Mouse (Mus musculus) cerebellum, adult 11-12 months (tissue): Measurements from ENCODE around the gene Dnajb1.
"Not testable (repeated sequence)": the region's sequence is repeated elsewhere in the genome, so short reads cannot be mapped to it uniquely, and the experiment has no call there.

ENCODE experiments used
- DNase-seq: peaks from one replicate; pipeline ENCODE4 v3.0.0; 2022

Dnajb1 gene

GRCm38 (mm10) chr8:83578131-83579055 is 29.6 kb upstream of the Dnajb1 start:
- DNase-seq, result peak; percentile 13

- peak; percentile 4 for DNase-seq
Observed at GRCm38 (mm10) chr8:83579676-83580075, 28.3 kb upstream of the Dnajb1 start.

DNA sequence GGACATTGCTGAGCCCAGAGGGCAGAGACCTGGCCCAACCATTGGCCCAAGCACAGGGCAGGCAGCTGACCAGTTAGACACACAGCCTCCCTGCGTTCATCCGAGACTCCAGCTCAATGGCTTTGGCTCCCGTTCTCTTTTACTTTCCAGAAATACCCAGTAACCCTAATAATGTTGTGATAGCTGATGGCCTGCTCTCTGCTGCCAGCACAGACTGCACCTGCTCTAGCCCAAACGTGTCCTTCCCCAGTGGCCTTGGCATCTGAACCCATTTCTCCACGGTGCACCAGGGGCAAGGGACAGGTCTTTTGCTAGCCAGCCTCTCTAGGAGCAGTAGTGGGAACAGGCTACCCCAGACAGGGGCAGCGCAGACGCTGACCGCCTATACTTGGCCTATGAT is 27.2 kb upstream of the Dnajb1 start:
- peak; percentile 34 for DNase-seq

DNA sequence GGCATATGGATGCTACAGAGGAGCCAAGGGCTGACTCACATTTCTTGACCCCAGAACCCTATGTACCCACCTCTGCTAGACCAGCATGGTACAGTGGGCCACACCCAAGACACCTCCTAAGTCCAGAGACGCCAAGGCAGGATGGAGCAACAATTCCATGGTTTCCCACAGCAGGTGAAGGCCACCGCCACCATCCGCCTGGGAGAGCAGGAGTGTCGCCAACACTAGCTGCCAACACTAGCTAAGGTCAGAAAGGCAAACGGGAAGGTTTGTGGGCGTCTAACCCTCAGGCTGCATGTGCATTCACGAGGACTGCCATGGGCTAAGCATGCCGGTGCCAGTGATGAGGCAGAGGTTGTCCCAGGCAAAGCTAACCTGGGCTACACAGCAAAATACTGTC is 25.8 kb upstream of the Dnajb1 start:
- peak; percentile 44 for DNase-seq

DNA sequence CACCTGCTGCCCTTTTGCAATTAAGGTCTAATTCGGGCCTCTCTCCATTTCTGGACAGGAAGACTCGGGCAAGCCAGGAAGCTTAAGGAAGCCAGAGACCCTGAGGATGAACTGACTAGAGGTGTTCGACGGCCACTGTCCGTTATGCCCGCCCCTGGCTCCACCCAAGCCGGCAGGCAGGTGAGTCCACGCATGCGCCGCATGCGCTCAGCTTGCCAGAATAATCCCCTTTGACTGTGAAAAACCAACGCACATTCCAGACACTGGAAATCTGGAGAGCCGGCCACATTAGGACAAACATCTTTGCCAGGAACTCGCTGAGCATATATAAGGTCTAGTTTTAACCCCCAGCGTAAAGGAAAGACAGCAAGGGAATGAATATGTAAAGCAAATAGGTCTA is 24.8 kb upstream of the Dnajb1 start:
- DNase-seq, result no peak

DNA sequence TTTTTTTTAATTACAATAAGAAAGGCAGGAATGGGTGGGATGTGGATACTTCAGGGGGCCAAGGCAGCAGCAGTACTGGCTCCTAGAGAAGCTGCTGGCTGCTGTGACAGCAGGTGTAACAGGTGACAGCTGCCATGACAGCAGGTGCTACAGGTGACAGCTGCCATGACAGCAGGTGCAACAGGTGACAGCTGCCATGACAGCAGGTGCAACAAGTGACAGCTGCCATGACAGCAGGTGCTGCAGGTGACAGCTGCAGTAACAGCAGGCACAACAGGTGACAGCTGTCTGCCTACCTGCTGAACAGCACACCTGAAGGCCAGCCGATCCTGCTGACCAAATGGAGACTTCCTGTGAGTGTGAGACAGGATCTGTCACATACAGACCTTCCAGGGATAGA is 23.2 kb upstream of the Dnajb1 start:
- peak; percentile 55 for DNase-seq

GRCm38 (mm10) chr8:83585333-83585732 is 22.7 kb upstream of the Dnajb1 start:
- DNase-seq, result peak; percentile 72

- DNase-seq, result no peak
Observed at GRCm38 (mm10) chr8:83587644-83588043, 20.3 kb upstream of the Dnajb1 start.

GRCm38 (mm10) chr8:83588886-83589285 is 19.1 kb upstream of the Dnajb1 start:
- DNase-seq, result no peak

- DNase-seq, result no peak
Observed at GRCm38 (mm10) chr8:83590488-83591023, 17.4 kb upstream of the Dnajb1 start.

DNA sequence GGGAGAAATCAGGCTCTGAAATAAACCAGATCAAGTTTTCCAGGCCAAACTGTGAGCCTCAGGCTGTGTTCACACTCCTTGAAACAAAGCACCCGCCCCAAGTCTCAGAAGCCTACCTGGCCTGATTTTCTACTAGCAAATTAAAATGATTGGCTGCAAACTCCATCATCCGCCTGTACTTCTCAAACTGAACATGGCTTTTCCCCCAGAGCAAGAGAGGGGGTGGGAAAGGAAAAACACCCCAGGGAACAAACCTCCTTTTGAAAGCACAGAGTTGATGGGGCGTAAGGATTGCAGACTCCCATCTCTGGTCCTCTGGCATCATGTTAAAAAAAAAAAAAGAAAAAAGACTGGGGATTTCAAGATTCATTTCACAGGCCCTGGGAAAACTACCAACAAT is 15.3 kb upstream of the Dnajb1 start:
- DNase-seq, result peak; percentile 26

DNA sequence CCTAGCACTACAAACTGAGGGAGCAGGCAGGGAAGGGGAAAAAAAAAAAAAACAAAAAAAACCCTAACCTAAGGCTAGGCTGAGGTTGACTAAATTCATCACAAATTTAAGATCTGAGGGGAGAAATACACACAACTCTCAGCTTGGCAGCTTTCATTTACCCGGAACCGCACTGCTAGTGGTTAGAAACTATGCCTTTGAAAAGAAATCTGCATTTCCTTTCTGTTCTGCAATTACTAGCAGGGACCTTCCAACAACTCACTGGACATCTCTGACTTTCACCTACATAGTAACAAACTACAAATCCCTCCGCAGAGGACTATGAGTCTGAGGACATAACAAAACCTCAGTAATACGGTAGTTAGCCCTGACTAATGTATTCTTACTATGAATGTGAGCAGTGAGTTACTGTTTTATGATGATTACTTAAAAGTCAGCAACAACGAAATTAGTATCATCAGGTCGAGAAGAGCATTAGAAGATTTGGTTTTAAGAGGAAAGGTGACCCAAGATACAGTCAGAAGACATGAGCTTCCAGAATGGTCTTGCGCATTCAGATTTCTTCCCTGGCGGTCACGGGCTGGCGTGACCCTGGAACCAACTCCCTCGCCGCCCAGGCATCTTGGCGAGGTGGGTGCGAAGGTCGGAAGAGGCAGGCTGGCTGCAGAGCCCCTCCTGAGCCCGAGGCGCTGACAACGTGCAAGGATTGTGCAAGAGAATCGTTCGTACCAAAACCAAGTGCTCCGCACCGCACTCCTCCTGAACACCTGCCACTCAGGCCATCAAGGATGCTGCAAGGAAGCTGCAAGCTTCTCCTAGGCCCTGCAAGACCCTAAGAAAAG is 14.4 kb upstream of the Dnajb1 start:
- no peak for DNase-seq

DNA sequence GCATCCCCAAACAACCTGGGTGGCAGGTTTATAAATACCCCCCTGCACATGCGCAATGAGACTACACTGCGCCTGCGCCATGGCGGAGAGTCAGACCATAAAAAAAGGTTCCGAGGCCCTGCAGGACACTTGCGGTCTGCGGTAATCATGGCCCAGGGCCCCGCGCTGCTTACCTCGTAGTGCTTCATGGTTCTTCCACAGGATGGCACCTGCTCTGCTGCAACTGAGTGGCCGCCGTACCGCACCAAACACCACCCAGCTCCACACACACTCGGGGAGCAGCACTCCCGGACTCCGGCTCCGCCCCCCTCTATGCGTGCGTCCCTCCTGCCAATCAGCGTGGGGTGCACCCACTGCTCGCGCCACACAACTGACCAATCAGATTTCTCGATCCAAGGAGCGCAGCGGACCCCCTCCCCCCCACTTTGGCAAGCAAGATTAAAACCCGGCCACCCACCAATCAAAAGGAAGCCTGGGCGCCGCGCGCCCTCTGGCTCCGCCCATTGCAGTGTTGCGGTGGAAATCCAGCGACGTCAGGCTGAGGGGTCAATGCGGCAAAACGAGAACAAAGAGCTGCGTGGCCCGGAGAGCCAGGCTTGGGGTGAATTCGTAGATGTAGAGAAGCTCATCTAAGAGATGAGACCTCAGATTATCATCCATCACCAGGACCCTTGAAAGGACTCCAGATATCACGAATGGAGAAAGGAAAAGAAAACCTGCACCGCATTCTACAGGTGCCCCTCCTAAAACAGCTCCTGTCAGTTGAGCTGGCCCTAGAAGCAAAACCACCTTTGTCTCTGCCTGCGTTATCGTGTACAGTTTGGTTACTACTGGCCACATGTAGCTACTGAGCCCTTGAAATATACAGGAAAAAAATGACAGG is 13.6 kb upstream of the Dnajb1 start:
- DNase-seq, result peak; percentile 99

DNA sequence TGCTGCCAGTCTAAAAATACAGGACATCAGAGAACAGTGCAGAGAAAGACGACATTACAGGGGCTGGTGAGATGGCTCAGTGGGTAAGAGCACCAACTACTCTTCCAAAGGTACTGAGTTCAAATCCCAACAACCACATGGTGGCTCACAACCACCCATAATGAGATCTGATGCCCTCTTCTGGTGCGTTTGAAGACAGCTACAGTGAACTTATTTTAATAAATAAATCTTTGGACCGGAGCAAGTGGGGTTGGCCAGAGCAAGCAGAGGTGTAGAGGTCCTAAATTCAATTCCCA is 13.0 kb upstream of the Dnajb1 start:
- not testable (repeated sequence) for DNase-seq

GRCm38 (mm10) chr8:83596369-83596768 is 11.6 kb upstream of the Dnajb1 start:
- peak; percentile 32 for DNase-seq

GRCm38 (mm10) chr8:83598146-83598545 is 9.8 kb upstream of the Dnajb1 start:
- DNase-seq, result no peak

- no peak for DNase-seq
Observed at GRCm38 (mm10) chr8:83599814-83600213, 8.2 kb upstream of the Dnajb1 start.

GRCm38 (mm10) chr8:83602650-83603029 is 5.4 kb upstream of the Dnajb1 start:
- no peak for DNase-seq

DNA sequence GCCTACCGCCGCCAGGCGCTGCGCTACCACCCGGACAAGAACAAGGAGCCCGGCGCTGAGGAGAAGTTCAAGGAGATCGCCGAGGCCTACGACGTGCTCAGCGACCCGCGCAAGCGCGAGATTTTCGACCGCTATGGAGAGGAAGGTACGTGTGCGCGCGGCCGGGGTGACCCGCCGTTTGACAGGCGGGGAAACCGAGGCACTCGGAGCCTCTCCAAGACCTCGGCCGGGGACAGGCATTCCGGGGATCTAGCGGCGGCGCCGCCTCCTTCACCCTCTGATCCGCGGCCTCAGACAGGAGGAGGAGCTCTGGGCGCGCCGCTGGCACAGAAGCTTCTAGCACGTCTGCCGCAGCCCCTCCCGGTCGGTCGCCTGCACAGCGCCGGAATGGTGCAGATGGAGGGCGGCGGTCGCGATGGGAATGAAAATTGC is 421 bp downstream of the Dnajb1 start:
- DNase-seq, result no peak

DNA sequence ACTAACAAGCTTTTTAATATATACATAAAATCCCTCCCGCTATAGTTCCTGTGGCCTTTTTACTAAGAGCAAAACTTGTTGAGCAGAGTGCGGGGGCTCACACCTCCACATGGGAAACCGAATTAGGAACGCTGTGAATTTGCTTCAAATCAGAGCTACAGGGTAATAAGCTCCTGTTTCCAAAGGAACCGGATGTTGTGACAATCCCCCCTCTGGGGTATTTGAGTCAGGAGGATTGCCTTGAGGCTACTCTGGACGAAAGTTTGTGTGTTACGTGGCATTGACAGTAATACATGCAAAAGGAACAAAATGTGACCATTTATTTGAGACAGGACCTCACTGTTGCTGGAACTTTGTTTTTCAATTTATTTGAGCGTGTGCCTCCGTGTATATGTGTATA is 1.1 kb downstream of the Dnajb1 start:
- DNase-seq, result no peak

GRCm38 (mm10) chr8:83609547-83610180 is 1.7 kb downstream of the Dnajb1 start:
- DNase-seq, result no peak

- no peak for DNase-seq
Observed at GRCm38 (mm10) chr8:83611921-83612320, 3.9 kb downstream of the Dnajb1 start.
